Mouse (Mus musculus) frontal cortex, postnatal 14 days (tissue): ENCODE measurements at regions not wholly inside any gene's neighbourhood (a gene's known extent, or its start where the extent isn't known, plus 50 kb on each side); places are given as distances from the start of the nearest gene placed in this dataset.

ENCODE experiments used
- DNase-seq, 2 experiments: peaks; one replicate each; pipeline ENCODE4 v3.0.0; 2022; ENCODE audit warnings: low spot score in 2 of 2

DNA sequence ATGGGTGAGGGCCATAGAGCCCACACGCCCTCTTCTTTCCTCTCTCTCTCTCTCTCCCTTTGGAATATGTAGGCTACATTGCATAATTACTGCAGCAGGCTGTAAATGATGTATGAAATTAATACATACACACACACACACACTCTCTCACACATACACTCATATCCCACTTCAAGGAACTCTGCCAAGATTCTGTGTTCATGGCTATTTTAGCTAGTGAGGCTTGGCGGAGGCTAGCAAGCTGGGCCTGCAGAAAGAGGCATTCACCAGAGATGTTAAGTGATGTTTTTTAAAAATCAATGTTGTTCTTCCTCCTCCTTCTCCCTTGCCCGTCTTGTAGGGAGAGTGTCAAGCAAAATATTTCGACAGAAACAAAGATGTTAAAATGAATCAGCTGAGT is 325.1 kb downstream of the Med10 start:
- DNase-seq = no peak

DNA sequence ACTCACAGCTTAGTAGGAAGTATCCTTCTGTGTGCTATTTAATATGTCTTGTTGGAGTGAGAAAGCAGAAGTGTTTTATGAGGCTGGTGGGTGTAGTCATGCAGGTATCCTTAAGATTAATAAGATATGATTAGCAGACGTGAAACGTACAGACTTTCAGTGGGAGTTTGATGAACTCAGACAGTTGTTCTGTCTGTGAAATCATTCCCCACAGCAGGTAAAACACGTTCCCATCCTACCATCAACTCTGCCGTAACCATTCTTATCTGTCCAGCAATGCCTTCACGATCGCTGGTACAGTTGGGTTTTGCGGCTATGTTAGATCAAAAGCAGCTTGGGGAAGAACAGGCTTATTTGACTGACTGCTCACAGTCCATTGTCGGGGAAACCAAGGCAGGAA is 332.3 kb downstream of the Med10 start:
- DNase-seq = no peak

DNA sequence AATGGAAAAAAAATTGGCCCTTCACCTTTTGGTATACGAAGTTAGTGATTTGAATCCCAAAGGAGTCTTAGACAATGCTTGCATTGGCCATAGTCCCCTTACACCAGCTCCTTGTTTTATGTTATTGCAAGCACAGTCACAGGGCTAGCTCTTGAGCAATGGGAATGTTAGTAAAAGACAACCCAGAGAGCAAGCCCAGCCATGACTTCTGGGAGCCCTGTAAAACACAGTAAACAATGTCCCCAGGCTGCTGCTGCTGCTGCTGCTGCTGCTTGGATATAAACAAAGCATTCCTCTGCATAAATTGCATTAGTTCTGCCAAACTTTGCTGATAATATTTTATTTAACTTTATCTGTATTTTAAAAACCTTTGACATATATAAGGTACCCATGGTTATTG is 334.0 kb downstream of the Med10 start:
- no peak for DNase-seq

DNA sequence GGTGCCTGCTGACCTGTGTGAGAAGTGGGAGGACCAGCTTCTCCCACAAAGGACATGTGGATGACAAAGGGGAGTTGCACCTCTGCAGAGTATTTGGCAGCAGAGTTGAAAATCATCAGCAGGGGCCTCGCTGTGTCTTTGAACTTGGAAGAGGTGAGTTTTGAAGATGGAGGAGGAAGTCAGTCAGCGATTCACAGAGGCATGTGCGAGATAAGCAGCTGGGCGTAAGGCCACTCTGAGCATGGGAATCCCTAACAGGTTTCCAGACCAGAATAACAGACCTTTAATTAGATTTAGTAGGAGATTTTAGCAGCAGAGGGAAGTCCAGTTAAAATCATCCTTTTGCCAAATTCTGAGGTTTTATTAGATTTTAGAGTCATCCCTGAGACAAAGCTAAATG is 342.3 kb downstream of the Med10 start:
- DNase-seq = no peak

DNA sequence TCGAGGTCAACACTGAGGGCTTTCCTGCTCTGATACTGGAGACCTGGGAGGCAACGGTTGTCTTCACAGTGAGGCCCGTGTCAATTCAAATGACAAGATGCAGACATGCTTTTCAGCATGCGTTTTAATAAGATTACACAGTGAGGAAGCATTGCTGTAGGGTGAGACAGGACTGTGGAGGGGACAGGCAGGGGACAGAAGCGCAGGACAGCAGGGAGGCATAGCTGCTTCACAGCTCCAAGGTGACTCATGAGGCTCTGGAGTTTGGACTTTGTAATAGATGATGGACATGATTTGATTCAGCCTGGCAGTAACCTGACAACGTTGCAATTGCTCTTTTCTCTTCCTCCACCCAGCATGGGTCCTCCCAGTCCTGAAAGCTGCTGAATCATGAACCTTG is 343.3 kb downstream of the Med10 start:
- no peak for DNase-seq

DNA sequence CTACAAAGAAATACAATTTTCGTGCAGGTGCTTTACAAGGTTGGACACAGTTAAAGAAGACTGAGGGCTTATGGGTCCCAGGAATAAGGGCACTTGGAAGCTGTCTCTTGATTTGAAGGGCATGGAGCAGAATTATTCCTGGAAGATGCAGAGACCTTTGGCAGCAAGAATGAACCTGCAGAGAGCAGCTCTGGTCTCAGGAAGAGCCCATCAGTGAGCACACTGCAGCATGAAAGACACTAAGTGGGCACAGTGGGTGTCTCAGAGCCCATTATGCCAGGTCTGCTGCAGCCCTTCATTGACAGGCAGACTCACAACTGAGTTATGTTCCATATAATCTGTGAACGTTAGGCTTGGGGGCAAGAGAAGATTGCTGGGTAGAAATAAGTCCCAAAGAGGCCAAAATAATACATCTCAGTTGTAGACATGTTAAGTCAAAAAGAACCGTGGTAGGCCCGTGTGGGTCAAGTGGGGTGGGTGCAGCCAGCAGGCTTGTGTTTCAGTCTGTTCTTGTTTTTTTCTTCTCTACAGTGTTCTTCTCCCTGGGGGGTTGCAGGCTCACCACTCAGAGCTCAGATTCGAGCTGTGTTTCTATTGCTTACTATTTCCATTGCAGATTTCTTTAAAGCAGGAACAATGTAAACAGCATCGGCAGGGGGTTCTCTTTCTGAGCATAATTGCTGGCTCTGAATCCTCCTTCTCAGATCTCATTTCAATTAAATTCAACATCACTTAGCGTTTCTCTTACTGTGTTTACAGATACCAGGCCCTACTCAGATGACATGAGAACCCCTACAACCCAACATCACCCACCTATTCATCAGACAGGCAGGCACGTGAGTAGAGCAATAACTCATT is 347.1 kb downstream of the Med10 start:
- DNase-seq = no peak

- no peak for DNase-seq
Observed at GRCm38 (mm10) chr13:70149899-70150184, 347.6 kb downstream of the Med10 start.

- no peak for DNase-seq
Observed at GRCm38 (mm10) chr13:70153062-70153461, 350.9 kb downstream of the Med10 start.

- DNase-seq = no peak
Observed at GRCm38 (mm10) chr13:70155596-70155995, 353.4 kb downstream of the Med10 start.

- DNase-seq = no peak
Observed at GRCm38 (mm10) chr13:70156975-70157588, 354.9 kb downstream of the Med10 start.

GRCm38 (mm10) chr13:70159065-70159464 is 356.9 kb downstream of the Med10 start:
- no peak for DNase-seq

DNA sequence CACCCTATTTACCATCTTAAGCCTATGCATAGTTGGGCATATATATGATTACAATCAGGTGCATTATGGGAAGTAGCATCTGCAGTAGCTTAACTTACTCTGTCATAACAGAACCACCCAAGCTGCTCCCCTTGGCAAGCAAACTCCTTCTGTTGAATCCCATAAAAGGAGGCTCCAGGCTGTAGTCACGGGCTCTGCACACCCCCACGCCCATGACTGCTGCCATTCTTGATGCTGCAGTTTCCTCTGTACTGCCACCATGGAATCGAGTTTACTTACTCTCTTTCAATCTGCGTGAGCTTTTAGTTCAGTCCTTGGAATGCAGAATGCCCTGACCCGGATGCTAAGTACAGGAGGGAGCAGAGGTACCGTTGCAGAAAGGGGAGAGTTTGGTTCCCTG is 357.4 kb downstream of the Med10 start:
- DNase-seq = peak; percentile 45 to 49

DNA sequence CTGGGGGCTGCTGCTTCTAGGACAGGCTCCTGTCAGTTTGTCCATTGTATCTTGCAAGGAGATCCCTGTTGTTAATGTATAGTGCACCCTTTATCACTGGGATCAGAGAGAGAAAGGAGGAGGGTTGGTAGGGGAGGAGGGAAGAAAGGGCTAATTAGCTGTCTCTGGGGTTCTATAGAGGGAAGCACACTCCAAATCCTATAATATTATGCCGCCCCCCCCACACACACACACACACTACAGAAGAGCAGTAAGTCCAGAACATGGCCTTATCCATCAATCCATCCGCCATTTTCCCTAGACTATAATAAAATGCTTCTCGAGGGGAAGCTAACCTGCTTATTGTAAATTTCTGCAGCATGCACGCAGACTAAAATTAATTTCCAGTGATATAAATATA is 359.9 kb downstream of the Med10 start:
- no peak for DNase-seq

GRCm38 (mm10) chr13:70165511-70166225 is 363.5 kb downstream of the Med10 start:
- no peak for DNase-seq

- DNase-seq = no peak
Observed at GRCm38 (mm10) chr13:70167747-70168146, 365.6 kb downstream of the Med10 start.

- no peak for DNase-seq
Observed at GRCm38 (mm10) chr13:70168906-70169305, 366.7 kb downstream of the Med10 start.

GRCm38 (mm10) chr13:70177066-70177465 is 374.9 kb downstream of the Med10 start:
- no peak for DNase-seq

- no peak for DNase-seq
Observed at GRCm38 (mm10) chr13:70178073-70178491, 375.9 kb downstream of the Med10 start.

GRCm38 (mm10) chr13:70190978-70191377 is 388.8 kb downstream of the Med10 start:
- no peak for DNase-seq

- DNase-seq = peak in 1 of 2 experiments; percentile 17
Observed at GRCm38 (mm10) chr13:70192101-70193025, 390.2 kb downstream of the Med10 start.

DNA sequence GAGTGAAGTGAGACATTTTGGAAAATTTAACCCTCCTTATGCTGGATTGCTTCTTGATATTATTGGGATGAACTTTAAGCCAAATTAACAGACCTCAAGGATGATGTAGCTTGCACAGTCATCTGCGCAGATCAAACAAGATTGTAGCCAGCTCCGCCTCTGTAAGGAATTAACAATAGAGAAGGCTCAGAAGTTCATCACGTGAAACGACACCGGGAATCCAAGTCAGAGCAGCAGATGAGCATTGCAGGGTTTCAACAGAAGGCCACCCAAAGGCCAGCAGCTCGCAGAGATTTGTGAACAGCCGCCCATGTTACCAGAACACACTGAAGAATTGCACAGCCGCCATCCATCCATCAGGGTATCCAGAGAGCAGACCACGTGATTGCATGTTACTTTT is 391.1 kb downstream of the Med10 start:
- DNase-seq = no peak

- DNase-seq = no peak
Observed at GRCm38 (mm10) chr13:70195854-70196253, 393.7 kb downstream of the Med10 start.
